Mouse (Mus musculus): ENCODE results near the gene Yars.

Yars gene

DNA sequence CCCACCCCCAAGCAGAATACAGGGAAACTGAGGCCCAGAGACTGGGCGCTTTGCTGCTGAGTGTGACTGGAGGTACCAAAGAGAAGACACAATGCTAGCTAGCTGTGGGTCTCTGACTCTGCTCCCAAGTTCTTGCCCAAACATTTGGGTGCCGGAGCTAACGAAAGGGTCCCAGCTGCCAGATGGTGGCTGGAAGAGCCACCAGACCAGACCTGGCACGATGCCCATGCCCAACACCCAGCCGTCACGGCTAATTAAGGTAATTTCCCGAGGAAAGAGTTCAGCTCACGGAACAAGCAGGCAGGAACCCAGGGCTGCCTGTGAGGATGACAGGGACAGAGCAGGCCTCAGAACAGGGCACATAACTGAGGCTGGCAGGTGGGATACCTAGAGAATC, 38.4 kb downstream of the Yars start:
- DNase-seq (ENCODE audit: low read depth, low spot score): no peak

- no peak for DNase-seq (ENCODE audit: low read depth, low spot score)
Observed at GRCm38 (mm10) chr4:129230926-129231325, 41.4 kb downstream of the Yars start.

DNA sequence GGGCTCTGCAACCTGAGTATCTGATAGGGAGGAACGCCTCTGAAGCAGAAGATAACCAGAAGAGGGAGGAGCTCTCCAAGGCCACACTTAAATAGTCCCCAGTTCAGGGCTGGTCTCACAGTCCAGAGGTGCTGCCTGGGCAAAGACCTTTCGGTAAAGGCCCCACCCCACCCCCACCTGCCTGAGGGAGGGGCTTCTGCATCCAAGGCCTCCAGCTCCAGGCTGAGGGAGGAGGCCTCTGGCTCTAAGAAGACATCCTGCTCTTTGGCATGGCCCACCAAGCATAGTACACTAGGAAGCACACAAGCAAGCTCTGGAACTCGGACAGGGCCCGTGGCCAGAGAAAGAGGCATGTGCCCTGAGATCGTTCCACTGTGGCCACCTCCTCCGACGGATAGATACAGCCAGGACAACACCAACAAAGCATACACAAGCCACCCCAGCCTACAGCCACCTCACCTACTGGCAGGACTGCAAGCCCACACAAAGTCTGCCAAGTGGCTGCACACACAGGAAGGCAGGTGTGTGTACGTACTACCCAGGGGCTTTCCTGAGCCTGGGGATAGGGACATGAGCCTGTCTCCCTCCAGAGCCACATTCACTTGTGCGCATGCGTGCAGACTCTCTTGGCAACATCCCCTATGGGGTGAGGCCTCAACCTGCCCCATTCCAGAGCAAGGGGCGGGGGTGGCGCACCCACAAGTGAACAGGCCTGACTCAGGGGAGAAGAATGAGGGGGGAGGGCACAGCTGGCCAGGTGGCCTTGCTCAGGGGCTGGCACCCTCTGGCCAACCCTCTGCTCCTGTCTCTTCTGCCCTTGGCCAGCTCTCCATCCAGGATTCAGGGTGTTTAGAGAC, 42.3 kb downstream of the Yars start:
- no peak for DNase-seq (ENCODE audit: low read depth, low spot score)

GRCm38 (mm10) chr4:129232561-129233360, 43.2 kb downstream of the Yars start:
- no peak for DNase-seq (ENCODE audit: low read depth, low spot score)

DNA sequence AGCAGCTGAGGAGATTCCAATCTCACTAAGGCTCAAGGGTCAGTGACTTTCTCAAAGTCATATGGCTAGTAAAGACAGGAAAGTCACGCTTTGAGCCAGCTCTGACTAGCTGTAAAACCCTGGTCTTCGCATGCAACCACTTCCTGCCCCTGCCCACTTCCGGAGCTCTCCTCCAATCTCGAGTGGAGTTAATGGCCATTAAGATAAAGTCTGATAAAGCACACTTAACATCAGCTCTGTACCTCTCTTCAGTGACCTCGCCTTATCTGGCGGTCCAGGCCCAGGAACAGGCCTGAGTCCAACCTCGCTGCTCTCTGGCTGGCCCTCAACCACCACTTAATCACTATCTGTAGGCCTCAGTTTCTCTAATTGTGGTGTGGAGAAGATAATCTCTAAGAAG, 44.9 kb downstream of the Yars start:
- no peak for DNase-seq (ENCODE audit: low read depth, low spot score)

DNA sequence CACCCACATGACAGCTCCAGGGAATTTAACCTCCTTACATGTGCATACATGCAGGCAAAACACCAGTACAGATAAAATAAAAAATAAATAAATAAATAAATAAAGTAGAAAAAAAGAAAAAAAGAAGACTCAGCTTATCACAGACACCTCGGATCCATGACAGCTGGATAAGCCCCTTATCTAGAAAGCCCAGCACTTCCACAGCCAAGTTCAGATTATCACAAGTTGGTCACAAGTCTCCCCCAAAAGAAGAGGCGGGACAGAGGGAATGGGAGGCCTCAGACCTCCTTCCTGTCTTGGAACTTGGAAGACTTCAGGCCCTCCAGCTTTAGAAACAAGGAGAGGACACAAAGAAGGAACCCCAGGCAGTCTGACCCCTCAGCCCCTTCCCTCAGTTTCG, 45.6 kb downstream of the Yars start:
- DNase-seq (ENCODE audit: low read depth, low spot score): no peak

DNA sequence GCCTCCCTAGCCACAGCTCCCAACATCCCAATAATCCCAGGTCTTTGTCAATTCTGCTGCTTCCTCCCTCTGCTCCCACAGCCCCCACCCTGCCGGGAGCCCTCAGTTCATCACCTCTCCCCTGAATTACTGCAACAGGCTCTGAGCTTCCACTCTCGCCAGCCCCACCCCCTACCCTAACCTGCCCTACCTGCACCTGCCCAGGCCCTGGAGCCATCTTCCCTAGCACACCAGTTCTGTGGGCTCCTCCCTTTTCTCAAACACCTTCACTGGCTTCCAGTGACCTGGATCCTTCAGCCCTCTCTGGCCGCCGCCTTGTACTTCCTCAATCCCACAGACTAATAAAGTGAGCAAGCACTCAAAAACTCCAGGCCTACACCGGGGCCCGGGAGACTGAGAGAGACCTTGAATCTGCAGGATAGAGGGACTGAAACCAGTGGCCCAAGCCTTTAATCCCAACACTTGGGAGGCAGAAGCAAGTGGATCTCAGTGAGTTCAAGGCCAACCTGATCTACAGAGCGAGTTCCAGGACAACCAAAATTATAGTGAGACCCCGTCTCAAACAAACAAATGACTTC, 46.8 kb downstream of the Yars start:
- no peak for DNase-seq (ENCODE audit: low read depth, low spot score)

GRCm38 (mm10) chr4:129237843-129238441, 48.4 kb downstream of the Yars start:
- DNase-seq (ENCODE audit: low read depth, low spot score): no peak

DNA sequence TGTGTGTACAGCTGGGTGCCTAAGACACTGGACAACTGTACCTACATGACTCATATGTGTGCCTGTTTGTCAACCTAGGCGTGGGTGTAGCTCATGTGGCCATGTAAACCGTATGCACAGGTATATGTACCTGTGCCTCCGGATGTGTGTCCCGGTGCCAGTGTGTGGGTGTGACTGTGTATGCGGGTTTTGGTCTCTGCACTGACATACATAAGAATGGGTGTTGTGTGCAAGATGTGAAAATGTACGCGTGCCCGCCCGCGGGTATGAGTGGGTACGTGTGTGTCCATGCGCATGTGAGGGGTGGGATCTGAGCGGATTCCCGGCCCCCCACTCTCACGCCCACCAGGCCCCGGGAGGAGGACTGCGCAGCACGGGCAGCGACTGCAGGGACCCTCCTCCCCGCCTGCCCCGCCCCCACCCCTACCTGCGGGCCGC, 49.0 kb downstream of the Yars start:
- DNase-seq (ENCODE audit: low read depth, low spot score): no peak

DNA sequence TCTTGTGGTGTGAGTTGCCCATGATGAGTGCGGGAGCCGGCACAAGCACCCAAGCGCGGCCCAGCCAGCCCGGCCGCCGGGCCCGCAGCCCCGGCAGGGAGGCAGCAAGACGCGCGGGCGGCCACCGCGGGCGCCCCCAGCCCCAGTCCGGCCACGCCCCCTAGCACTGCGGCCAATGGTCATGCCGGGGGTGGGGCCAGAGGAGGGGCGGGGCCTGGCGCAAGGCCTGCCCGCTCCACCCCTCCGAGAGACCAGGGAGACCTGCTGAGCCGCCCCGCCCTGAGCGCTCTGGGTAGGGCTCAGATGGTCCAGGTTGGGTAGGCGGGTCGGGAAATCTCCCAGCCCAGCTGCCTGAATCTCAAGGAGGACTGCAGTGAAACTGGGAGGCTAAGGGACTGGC, 49.5 kb downstream of the Yars start:
- DNase-seq (ENCODE audit: low read depth, low spot score): peak; percentile 42

DNA sequence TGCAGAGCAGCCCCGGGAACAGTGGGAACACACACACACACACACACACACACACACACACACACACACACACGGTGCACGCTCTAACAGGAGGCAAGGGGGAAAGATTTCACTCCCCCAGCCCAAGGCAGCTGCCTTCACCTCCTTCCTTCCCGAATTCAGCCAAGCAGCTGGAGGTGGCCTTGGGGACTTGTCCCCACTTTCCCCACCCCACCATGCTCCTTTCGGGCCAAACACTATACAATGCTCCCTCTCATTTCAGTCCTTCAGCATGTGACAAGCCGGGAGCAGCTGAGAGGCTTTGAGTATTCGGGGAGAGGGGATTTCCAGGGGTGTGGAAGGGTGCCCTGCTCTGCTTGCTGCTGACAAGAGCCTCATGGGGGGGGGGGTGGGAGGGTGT, 52.3 kb downstream of the Yars start:
- DNase-seq (ENCODE audit: low read depth, low spot score): no peak

GRCm38 (mm10) chr4:129242327-129242726, 52.8 kb downstream of the Yars start:
- no peak for DNase-seq (ENCODE audit: low read depth, low spot score)

DNA sequence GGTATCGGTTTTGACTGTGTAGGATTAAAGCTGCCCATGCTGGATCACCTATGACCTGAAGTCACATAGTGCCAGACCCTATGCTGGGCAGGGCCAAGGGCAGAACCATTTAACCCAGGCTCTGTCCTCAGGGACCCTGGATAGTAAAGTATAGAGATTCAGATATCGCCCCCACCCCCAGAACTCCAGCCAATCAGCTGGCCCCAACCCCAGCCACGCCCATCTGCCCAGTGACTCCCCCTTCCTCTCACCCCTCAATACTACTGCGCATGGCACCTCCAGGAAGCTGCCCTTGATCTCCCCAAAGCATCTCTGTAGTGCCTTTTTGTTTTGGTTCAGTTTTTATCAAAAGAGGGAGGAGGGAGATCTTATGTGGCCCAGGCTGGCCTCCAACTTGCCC, 53.2 kb downstream of the Yars start:
- no peak for DNase-seq (ENCODE audit: low read depth, low spot score)

GRCm38 (mm10) chr4:129244802-129245201, 55.2 kb downstream of the Yars start:
- DNase-seq (ENCODE audit: low read depth, low spot score): no peak

DNA sequence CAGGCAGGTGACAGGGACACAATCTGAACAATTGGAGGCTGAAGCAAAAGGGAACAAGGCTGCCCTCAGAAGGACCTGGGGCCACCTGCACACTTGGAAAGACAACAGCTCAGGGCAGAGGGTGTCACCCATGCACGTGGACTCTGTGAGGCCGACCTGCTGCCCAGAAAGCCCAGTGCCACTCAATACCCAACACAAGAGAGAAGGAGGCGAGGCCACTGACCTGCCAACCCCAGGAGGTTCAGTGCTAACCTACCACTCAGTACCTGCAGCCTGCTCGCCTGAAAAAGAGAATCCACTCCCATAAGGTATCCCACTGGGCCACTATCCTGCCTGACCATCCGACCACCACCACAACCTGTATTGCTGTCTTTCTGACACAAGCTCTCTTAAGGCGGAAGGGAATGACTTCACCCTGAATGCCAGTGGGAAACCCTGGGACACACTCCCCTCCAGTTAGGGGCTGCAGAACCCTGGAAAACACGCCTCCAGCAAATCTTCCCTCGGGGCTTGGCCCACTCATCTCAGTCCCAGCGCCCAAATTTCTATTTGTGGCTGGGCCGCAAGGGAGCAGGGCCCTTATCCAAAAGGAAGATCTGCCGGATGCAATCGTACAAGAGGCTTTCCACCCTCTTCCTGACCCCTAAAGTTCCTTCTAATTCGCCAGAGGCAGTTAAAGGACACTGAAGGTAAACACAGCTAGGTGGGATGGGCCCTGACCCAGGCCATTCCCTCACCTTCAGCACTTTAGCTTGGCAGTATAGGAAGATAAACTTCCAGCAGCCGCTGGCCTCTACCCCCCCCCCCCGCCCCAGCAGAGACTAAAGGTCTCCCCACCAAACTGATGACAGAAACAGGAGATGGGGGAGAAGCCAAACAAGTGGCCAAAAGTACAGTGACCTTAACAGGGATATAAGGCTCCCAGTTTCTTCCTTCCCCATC, 57.1 kb downstream of the Yars start:
- no peak for DNase-seq (ENCODE audit: low read depth, low spot score)

- no peak for DNase-seq (ENCODE audit: low read depth, low spot score)
Observed at GRCm38 (mm10) chr4:129247381-129248242, 58.1 kb downstream of the Yars start.

GRCm38 (mm10) chr4:129248243-129248767, 58.7 kb downstream of the Yars start:
- DNase-seq (ENCODE audit: low read depth, low spot score): no peak

- DNase-seq (ENCODE audit: low read depth, low spot score): no peak
Observed at GRCm38 (mm10) chr4:129249288-129249687, 59.7 kb downstream of the Yars start.

- DNase-seq (ENCODE audit: low read depth, low spot score): no peak
Observed at GRCm38 (mm10) chr4:129250759-129251481, 61.4 kb downstream of the Yars start.
